Mouse (Mus musculus): ENCODE measurements at regions not wholly inside any gene's neighbourhood (a gene's known extent, or its start where the extent isn't known, plus 50 kb on each side); places are given as distances from the start of the nearest gene placed in this dataset.
A peak's percentile ranks its signal among the peaks of the same experiment; 100 is the strongest.

- DNase-seq (ENCODE audit: extremely low spot score, low read depth, low spot score), result no peak
These were observed 245.2 kb downstream of the Sv2b start for GRCm38 (mm10) chr7:75063816-75064215.

DNA sequence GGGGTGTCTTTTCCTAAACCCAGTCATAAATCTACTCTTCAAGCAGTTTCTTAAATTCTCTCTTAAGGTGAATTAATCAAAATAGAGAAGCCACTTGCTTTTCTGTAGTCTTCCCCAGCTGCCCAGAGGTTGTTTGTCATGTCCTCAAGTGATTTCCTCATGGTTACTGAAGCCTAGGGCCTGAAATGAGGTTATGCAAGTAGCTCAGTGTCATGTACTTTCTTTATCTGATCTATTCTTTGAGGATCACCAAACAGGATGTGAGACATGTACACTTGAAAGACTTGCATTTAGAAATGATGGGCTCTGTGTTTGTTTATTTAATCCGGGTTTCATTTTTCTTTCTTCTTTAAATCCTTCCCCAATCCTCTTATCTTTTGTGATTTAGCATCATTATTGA is 258.8 kb downstream of the Sv2b start:
- no peak for DNase-seq (ENCODE audit: extremely low spot score, low read depth, low spot score)

DNA sequence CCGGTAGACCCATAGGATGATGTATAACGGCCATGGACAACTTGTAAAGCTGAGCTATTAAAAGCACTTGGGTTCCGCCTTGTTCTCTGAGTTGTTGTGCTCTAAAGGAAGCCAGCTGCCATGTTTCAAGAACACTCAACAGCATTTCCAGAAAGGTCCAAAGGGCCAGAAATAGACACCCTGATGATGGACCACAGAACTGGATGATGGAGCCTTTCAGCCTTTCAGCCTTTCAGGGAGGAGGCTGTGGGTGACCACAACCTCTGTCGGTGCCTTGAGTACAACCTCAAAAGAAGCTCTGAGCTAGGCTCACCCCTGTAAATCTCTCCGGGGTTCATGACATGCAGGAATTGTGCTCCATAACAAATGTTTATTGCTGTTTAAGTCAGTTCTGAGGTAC is 259.3 kb downstream of the Sv2b start:
- DNase-seq (ENCODE audit: extremely low spot score, low read depth, low spot score), result no peak

- no peak for DNase-seq (ENCODE audit: extremely low spot score, low read depth, low spot score)
These were observed 260.2 kb downstream of the Sv2b start for GRCm38 (mm10) chr7:75048822-75049221.

DNA sequence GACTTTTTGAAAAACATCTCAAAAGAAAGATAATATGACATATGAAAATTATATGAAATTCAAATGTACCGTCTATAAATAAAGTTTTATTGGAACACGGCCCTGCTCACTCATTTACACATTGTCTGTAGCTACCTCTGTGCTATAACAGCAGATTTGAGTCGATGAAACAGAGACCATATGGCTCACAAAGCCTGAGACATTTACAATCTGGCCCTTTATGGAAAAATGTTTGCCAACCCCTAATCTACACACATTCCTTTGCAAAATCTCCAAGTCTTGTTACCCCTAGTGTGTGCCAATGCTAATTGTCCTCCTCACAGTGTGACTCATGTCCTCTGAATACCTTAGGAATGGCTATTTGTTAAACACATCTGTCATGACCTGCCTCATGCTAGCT is 261.2 kb downstream of the Sv2b start:
- no peak for DNase-seq (ENCODE audit: extremely low spot score, low read depth, low spot score)

- DNase-seq (ENCODE audit: extremely low spot score, low read depth, low spot score), result no peak
These were observed 268.2 kb downstream of the Sv2b start for GRCm38 (mm10) chr7:75040871-75041270.

DNA sequence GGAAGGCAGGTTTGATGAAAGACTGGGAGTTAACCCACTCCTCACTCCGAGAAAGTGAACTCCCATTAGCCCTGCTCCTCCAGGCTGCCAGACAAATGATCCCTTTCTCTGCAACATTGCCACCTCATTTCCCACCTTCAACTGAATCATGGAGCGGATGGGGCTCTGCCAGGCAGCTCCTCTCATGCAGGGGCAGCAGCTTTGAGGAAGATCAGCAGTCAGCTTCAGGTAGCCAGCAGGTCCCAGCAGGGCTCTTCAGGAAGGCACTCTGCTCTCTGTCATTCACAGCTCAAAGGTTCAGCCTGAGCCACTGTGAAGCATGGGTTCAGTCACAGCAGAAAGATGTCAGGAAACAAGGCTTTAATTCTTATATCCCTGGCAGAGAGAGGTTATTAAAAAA is 282.9 kb downstream of the Sv2b start:
- no peak for DNase-seq (ENCODE audit: extremely low spot score, low read depth, low spot score)

DNA sequence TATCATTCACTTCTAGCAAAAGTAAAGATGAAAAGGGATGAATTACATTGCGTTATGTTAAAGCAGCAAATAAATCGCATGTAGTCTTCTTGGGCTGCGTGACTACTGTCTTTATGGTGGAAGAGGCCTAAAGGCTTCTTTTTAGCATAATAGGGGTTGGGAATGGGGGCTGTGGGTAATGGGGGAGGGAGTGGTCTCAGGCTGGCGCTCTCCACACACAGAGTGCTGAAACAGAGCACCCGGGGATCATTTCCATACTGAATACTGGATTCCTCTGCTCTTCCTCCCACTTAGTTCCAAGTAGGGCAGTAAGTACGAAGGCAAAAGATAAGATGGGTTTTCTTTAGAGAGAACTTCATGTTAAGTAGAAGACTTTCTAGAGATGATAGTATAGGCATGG is 287.1 kb downstream of the Sv2b start:
- DNase-seq (ENCODE audit: extremely low spot score, low read depth, low spot score), result peak; percentile 1

GRCm38 (mm10) chr7:75018640-75019039 is 290.4 kb downstream of the Sv2b start:
- no peak for DNase-seq (ENCODE audit: extremely low spot score, low read depth, low spot score)

DNA sequence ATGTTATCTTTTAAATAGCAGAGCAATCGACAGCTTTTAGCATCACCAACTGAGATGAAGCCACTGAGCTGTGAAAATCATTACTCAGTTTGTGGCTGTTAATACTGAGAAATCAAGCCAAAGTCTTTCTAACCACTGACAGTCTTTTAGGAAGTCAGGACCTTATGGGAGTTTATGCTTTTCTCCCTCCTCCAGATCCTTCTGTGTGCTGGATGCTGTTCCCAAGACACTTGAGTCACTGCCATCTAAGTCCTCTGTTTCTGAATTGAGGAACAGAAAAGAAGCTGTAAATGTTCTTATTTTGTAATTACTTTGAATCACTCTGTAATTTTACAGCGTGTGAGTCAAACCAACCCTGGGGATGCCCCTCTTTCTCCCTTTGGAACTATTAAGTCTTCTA is 300.6 kb downstream of the Sv2b start:
- no peak for DNase-seq (ENCODE audit: extremely low spot score, low read depth, low spot score)

GRCm38 (mm10) chr7:74990198-74990597 is 318.9 kb downstream of the Sv2b start:
- DNase-seq (ENCODE audit: extremely low spot score, low read depth, low spot score), result no peak

DNA sequence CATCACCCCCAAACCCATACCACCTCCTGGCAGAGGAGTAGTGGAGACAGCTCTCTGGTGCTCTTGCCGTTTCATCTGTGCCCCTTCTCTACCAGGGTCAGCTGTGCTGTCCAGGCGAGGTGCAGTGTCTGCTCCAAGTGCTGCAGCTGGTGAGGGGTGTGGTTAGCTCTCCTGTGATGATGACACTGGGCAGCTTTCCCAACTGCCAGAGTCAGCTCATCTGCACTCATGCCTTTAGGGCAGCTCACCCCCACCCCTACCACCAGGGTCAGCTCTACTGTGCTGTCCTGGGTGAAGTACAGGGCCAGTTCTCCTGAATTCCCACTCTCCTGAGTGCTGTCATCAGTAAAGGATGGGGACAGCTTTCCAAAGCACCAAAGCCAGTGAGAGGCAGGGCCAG is 329.6 kb downstream of the Sv2b start:
- DNase-seq (ENCODE audit: extremely low spot score, low read depth, low spot score), result no peak

DNA sequence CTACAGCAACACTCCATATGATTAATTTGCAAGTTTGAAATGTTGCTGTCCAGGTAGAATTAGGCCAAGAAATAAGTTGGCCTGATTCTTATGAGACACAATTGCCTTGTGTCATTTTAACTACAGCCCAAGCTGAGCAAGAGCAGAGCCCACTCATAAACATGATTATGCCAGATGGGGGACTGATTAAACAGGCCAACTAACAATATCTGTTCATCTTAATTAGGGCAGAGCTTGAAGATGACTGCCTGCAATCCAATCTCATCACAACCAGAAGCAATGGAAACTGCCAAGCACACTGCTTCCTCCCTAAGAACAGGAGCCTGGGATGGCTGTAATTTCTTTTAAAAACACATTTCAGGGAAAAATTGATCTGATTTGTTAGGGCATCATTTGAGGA is 333.1 kb downstream of the Sv2b start:
- DNase-seq (ENCODE audit: extremely low spot score, low read depth, low spot score), result no peak

- no peak for DNase-seq (ENCODE audit: extremely low spot score, low read depth, low spot score)
These were observed 334.6 kb downstream of the Sv2b start for GRCm38 (mm10) chr7:74974448-74974847.

DNA sequence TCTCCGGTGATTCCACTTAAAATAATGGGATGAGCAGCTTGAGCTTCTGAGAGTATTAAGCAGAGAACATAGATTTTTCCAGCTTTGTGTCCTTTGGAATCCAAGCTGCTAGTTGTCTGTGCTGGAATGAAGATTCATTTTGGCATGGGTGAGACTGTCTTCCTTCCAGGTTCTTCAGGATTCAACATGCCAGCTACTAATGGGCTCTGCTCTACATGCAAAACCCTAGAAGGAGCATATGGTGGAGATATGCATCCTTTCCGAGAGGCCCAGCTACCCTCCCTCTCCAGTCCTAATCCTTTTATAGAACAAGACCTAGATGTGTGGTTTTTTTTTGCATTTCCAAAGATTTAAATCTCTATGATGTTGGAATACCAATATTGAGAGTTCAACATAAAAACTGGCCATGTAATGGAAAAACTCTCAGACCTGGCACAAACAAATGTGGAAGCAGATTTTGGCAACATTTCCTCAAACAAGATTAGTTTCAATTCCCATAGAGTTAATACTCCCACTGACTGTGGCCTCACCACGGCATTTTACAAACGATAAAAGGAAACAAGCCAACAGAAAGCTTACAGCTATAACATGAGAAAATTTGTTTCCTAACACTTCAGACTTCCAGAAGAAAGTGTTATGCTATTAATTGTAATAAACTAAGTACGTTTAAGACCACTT is 364.5 kb downstream of the Sv2b start:
- no peak for DNase-seq (ENCODE audit: extremely low spot score, low read depth, low spot score)

DNA sequence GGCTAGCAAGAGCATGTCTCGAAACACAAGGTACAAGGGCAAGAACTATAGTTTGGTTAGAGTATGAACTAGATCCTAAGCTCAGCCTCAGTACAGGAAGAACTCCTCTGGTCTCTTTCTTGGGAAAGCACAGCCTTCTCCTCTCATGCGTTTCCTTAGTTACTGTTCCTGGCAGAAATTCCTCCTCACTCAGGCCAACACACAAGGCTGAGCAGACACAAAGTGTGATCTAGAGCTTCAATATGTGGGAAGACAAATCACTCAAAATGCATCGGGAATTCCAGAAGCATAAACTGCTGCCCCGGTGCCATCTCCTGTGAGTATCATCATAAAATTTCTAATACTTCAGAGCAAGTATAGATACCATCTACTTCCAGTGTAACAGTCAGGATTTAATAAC is 366.1 kb downstream of the Sv2b start:
- no peak for DNase-seq (ENCODE audit: extremely low spot score, low read depth, low spot score)

DNA sequence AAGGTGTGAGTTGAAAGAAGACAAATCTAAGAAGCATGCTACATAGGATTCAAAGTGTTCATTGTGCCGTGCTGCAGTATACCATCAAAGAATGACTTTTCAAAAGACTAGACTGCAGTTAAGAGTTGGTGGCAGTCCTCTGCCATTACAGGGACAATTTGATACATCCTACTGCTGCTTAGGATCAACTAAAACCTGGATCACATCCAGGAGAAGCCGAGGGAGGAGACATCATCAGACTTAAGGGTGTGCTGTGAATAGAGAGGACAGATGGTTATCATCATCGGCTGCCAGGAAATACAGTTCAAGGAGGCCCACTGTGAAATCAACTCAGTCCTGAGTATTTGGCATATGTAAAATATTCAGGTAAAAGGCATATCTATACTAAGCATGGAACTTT is 366.9 kb downstream of the Sv2b start:
- DNase-seq (ENCODE audit: extremely low spot score, low read depth, low spot score), result no peak

DNA sequence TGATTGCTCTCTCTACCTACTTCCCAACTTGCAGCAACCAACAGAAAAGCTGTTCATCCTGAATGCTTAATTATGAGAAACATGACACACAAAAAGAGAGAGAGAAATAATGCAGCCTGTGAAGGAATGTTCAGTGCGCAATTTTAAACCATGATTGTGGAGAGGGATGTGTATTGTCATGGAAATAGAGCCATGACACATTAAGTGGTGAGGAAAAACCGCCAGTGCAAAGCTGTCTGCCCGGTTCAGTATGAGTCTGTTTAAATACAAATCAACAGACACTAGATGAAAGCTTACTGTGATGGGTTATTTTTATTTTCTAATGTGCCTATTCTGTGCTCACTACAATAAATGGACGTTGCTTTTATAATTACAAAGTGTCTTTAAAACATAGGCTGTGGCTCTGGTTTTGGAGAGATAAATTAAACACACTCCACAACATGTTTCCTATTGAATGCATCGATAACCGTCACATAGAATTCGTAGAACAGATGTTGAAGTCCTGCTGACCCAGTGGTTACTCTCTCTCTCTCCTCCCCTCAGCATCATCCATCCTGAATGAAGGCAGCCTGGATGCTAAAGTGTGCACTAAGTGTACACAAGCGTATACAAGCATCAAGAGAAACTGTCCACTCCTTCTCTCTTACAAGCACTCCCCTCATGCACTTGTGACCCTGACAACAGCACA is 374.7 kb upstream of the Slco3a1 start:
- DNase-seq (ENCODE audit: extremely low spot score, low read depth, low spot score), result no peak

DNA sequence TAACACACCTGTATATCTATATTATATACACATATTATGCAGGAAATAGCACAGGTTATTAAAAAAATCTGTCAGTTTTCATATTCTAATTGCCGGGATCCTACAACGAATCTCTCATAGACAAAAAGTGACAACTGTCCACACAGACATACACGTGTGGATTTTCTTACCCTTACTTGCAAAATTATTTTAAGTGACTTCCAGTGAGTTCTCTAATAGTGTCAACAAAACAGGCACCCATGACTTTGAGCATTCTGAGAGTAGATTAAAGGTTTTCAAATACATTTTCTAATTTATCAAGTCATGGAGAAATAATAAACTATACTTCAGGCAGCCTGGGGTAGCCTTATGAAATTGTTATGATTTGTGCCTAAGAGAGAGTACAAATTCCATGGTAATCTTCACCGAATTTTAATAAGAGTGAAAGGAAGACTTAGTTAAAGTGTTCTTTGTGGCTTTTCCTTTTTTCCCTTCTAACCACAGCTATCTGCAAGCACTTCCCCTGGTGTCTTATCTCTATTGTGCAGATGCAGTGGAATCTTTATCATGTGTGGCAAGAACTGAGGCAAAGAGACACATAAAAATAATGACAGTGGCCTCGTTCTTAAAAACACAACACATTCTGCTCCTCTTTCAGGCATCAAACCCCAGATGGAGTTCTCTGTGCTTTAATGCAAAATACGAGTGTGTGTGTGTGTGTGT is 373.8 kb upstream of the Slco3a1 start:
- no peak for DNase-seq (ENCODE audit: extremely low spot score, low read depth, low spot score)

DNA sequence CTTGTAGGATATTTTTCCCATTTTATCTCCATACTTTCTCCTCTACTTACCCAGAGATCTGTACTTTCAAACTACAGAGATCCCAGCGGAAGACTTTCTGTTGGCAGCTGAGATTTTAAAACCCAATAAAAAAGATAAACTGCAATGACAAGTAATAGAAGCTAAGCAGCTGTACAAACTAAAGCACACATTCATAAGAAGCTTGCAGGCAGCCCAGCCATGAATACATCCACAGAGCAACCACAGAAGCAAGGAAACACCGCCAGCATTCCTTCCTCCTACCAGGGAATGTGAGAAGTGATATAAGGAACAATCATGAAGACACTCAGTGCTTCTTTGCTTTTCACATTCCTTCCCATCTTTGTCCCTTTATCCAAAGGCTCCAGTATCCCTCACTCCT is 372.1 kb upstream of the Slco3a1 start:
- DNase-seq (ENCODE audit: extremely low spot score, low read depth, low spot score), result no peak

DNA sequence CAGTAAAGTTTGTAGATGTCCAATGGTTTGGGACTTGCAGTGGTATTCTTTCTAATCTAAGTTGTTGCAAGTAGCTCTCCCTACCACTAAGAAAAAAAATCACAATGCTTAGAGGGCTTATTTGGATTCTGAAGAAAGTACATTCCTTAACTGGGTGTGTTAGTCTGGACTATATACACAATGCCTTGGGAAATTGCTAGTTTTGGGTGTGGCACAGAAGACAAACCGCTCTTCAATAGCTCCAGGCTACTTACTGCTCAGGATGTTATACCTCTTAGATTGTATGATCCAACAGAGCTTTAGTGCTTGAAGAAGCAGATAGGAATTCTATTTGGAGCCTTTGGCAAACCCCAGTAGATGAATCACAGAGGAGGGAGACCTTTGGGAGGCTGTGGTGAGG is 369.6 kb upstream of the Slco3a1 start:
- DNase-seq (ENCODE audit: extremely low spot score, low read depth, low spot score), result no peak

DNA sequence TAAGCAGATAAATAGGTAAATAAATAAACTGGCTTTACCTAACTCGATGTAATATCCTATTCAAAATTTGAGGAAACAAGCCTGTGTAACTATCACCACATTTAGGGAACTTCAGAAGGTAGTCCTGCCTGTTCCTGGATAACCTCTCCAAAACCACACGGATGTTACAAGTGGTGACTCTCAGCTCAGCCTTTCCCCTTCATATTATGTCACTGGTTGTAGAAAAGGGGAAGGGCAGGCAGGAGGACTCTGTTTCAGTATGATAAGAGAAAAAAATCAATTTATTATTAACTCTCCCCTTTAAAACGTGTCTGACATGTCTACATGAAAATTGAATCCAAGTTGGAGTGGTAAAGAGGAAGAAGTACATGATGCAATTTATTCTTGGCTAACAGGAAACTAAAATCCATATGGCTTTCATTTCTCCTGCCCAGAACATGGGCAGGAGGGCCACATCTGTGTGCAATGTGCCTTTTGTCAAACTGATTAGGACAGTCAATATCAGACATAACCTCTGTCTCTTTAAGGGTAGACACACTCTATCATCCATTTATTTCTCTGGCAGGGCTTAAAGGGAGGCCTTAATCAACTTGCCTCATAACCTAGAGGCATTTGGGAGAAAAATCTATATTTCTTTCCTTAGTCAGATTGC is 353.9 kb upstream of the Slco3a1 start:
- peak; percentile 14 for DNase-seq (ENCODE audit: extremely low spot score, low read depth, low spot score)

Measured in hindlimb bud, embryonic 11.5 days (tissue).